Mouse (Mus musculus) MEL (cell line): Measurements from ENCODE around the gene Ctbs.

ENCODE experiments used
- GABPA ChIP-seq: IDR thresholded peaks from 2 replicates; pipeline ENCODE4 v1.6.1; 2012; ENCODE audit warnings: low read depth, mild to moderate bottlenecking, inconsistent platforms, low read length, improper control_type of control experiment, moderate library complexity
- HCFC1 ChIP-seq: IDR thresholded peaks from 2 replicates; pipeline ENCODE4 v1.6.1; 2012; ENCODE audit warnings: low read depth, mild to moderate bottlenecking, inconsistent platforms, low read length, improper control_type of control experiment, moderate library complexity
- ZC3H11A ChIP-seq: IDR thresholded peaks from 2 replicates; pipeline ENCODE4 v1.6.1; 2012; ENCODE audit warnings: low read depth, mild to moderate bottlenecking, inconsistent platforms, low read length, improper control_type of control experiment

GRCm38 (mm10) chr3:146407086-146407721 is 42.4 kb upstream of the Ctbs start:
- TF ChIP-seq ZC3H11A (no peak), HCFC1 (no peak), GABPA (no peak)
